Mouse (Mus musculus): Measurements from ENCODE around the gene Prkce.

The Prkce gene

GRCm38 (mm10) chr17:86626523-86626922, 458.9 kb downstream of the Prkce start:
- no peak for DNase-seq (ENCODE audit: extremely low spot score)

GRCm38 (mm10) chr17:86633131-86633530, 465.5 kb downstream of the Prkce start:
- no peak for DNase-seq (ENCODE audit: extremely low spot score)

DNA sequence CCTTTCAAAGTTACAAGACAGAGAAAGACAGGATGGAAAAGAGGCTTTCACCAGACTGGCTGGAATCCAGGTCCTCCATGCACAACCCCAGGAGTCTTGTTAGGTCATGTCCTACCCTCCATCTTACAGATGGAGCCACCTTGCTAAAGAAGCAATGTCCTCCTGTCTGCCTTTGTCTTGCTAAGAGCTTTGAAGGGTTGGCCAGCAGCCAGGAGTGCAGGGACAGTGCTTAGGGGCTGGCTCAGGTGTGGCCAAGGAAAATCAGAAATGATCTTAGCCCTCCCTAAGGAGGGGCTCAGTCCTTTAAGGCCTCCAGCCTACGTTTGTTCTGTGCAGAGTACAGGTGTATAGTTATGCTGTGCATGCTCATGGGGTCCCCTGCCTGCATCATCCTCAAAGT, 469.7 kb downstream of the Prkce start:
- no peak for DNase-seq (ENCODE audit: extremely low spot score)

DNA sequence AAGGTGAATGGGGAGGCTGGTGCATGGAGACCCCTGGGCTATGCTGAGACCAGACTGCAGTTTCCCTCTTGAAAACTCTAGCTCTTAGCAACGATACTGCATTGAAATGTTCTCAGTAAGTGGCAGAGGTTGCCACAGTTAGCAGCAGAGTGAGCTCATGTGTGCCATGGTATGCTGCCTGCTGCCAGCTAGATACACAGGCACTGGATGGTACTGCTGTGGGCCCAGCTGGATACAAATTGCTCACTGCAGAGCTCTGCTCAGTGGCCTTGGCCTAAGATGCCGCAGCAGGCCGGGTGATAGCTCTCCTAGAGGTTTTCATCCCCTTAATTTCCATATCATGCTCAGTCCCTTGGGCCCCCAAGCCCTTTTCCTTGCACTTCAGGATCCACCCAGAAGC, 471.7 kb downstream of the Prkce start:
- no peak for DNase-seq (ENCODE audit: extremely low spot score)

DNA sequence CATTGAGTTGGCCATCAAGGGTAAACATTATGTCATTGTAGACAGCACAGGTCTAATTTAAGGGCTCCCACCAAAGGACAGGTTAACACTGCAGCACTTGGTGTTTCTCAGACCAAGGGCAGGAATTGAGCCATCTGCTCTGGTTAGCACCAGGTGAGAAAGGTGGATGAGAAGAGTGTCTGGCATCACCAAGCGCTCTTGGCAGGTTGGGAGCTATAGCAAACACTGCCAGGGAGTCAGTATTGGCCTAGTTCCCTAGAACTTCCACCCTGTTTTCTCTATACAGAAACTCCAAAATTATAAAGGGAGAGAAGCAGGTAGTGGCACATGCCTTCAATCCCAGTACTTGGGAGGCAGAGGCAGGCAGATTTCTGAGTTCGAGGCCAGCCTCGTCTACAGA, 479.6 kb downstream of the Prkce start:
- no peak for DNase-seq (ENCODE audit: extremely low spot score)

- DNase-seq (ENCODE audit: extremely low spot score), result no peak
Observed at GRCm38 (mm10) chr17:86648856-86649435, 481.4 kb downstream of the Prkce start.

DNA sequence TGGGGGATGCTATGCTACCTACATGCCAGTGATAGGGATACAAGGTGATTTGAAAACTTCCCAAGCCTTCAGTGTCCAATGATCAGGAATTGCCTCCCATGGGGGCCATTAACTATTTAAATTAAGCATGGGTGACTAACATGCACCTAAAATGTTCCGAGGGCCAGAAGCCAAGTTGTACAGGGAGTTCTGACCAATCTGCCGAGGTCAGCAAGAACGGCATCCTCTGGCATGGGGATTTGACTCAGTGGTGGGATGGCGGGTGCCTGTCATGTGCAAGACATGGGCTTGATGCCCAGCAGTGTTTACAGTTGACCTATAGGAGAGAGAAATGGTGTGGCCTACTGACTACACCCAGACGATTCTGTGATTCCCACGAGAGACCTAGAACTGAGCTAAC, 482.7 kb downstream of the Prkce start:
- no peak for DNase-seq (ENCODE audit: extremely low spot score)

DNA sequence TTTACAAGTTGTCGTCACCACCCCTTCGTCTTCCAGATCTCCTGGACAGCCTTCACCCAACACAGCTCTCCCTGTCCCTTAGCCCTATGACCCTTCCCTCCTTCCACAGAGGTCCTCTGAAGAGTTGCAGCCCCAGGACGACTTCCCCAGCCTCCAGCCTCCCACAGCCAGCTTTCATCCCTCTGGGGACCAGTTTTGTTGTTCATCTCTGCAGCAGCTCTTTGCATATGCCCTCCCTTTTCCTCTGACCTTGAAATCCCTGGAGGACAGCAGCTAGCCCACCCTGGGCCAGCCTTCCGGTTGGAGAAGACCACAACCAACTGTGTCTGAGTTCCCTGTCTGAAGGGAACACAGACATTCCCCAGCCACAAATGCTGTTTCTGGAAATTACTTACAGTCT, 483.5 kb downstream of the Prkce start:
- no peak for DNase-seq (ENCODE audit: extremely low spot score)

DNA sequence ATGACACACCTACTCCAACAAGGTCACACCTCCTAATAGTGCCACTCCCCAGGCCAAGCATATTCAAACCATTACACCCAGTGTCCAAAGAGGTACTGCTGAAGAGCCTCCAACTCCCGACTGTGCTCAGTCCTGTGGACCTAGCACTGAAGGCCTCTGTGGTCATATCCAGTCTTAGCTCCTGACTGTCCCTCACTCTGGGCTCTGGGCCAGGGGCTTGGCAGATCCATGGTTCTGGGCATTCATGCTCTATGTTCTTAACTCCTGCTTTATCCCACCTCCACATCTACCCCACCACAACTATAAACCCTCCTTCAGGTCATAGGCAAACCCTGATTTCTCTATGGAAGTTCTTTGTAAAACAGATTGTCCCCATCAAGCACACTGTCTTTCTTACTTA, 485.2 kb downstream of the Prkce start:
- DNase-seq (ENCODE audit: extremely low spot score), result no peak

DNA sequence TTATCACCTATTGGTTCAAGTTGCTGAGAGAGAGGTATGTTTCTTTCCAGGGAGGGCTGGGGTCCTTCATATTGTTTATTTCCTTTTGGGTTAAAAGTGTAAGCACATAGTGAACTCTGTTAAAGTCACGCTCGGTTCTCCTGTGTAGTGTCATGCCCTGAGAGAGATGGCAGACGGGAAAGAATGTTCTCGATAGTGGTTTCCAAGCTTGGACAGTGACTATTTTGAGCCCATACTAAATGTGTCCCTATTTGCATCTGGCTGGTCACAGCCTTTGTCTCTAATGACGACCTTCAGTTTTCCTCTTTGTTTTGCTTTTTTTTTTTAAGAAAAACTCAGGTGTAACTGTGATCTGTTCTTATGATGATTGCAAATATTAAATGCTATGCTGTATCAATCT, 488.8 kb downstream of the Prkce start:
- DNase-seq (ENCODE audit: extremely low spot score), result no peak

DNA sequence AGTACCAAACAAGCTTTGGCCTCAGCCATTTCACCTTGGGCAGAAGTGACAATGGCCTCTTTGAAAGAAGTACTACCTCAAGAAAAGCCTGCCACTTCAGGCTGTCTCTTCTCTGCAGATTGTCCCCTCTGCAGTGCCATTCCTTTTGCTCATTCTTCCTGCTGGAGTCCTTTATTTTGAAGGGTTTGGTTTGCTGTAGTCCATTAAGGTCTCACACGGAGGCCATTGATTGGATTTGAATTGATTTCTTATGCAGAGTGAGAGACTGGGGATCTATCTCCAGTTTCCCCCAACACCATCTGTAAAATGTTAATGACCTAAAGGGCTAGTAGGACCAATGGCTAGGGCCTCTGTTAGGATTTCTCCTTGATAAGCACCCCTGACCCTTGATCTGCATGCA, 494.7 kb downstream of the Prkce start:
- no peak for DNase-seq (ENCODE audit: extremely low spot score)

- no peak for DNase-seq (ENCODE audit: extremely low spot score)
Observed at GRCm38 (mm10) chr17:86663471-86663870, 495.9 kb downstream of the Prkce start.

GRCm38 (mm10) chr17:86667836-86668600, 500.4 kb downstream of the Prkce start:
- no peak for DNase-seq (ENCODE audit: extremely low spot score)

- no peak for DNase-seq (ENCODE audit: extremely low spot score)
Observed at GRCm38 (mm10) chr17:86669641-86670373, 502.2 kb downstream of the Prkce start.

GRCm38 (mm10) chr17:86670731-86671130, 503.1 kb downstream of the Prkce start:
- DNase-seq (ENCODE audit: extremely low spot score), result peak; percentile 4

- DNase-seq (ENCODE audit: extremely low spot score), result no peak
Observed at GRCm38 (mm10) chr17:86674971-86675370, 507.4 kb downstream of the Prkce start.

DNA sequence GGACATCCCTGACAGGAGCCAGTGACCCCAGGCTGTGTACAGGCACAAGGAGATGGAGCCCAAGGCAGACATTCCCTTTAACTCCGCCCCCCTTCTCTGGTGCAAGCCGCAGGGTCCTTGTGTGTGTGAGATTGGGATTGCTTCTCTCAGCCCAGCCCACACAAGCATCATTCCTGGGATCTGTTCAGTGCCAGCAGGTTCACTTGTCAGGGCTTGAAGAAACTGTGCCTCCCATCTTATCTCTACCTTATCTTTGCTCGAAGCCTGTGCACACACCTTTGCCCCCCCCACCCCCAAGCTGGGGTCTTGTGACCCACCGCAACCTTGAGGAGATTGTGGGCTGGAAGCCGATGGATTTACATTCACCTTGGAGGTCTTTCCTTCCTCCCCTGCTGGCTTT, 508.8 kb downstream of the Prkce start:
- DNase-seq (ENCODE audit: extremely low spot score), result no peak

DNA sequence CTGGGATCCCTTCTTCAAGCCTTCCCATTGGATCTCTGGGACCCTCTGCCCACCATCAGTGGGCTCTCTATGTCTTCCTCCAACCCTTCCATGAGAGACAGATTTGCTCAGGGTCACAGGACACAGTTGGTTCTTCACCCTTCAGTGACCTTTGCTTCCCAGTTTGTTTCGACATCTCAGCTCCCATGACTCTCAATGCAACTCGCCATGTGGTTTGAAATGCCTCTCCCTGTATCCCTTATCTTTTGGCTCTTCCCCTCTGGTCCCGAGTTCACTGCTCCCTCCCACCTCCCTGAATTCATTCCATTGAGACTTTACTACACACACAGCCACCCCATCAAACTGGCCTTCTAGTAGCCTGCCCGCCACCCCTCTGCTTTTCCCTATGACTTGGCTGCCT, 509.3 kb downstream of the Prkce start:
- no peak for DNase-seq (ENCODE audit: extremely low spot score)

- no peak for DNase-seq (ENCODE audit: extremely low spot score)
Observed at GRCm38 (mm10) chr17:86685263-86685662, 517.7 kb downstream of the Prkce start.

DNA sequence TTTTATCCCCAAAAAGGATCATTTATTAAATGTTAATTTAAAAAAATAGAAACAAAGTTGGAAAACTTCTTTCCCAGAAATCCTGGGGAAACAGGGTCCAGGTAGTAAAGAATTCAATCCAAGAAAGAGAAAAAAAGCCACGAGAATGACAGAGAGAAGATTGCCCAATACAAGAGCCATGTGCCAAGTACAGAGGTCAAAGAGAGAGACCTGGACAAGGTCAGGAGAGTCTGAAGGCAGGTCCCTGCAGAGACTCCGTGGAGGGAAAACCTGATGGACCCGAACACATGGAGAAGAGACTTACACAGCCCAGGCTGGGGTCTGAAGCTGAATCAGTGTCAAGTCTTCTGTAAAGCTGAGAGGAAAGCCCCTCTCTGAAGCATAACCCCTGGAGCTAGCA, 519.4 kb downstream of the Prkce start:
- no peak for DNase-seq (ENCODE audit: extremely low spot score)

- DNase-seq (ENCODE audit: extremely low spot score), result no peak
Observed at GRCm38 (mm10) chr17:86690871-86691390, 523.3 kb downstream of the Prkce start.

GRCm38 (mm10) chr17:86697751-86698150, 530.2 kb downstream of the Prkce start:
- DNase-seq (ENCODE audit: extremely low spot score), result no peak

- no peak for DNase-seq (ENCODE audit: extremely low spot score)
Observed at GRCm38 (mm10) chr17:86703336-86703735, 535.8 kb downstream of the Prkce start.
